Mouse (Mus musculus) heart, adult 2 months (tissue): ENCODE measurements around the gene Thumpd3. TPM values are rescaled to one million over a fixed set of nuclear protein-coding genes. Genes with fewer than 3 reads are reported as not detected.

ENCODE experiments used
- DNase-seq, 2 experiments: peaks; one replicate each; pipeline ENCODE4 v3.0.0; 2021
- H3K27ac ChIP-seq: fragments of 200-600 bp; 2 replicates; pipeline ENCODE4 v1.8.1; 2022
- H3K27me3 ChIP-seq: fragments of 200-500 bp; 2 replicates; pipeline ENCODE4 v1.6.1; 2012; ENCODE audit warnings: mild to moderate bottlenecking, low read length, inconsistent platforms, mixed read lengths; ENCODE audit not compliant: control insufficient read depth, insufficient read depth
- H3K36me3 ChIP-seq: fragments of 200-500 bp; 2 replicates; pipeline ENCODE4 v1.6.1; 2012; ENCODE audit warnings: low read length, inconsistent platforms; ENCODE audit not compliant: control insufficient read depth, insufficient read depth
- H3K4me1 ChIP-seq: fragments of 200-500 bp; 2 replicates; pipeline ENCODE4 v1.6.1; 2011; ENCODE audit warnings: low read length; ENCODE audit not compliant: control insufficient read depth, insufficient read depth
- H3K4me3 ChIP-seq: fragments of 200-600 bp; 2 replicates; pipeline ENCODE4 v1.8.1; 2022
- H3K79me2 ChIP-seq: fragments of 200-500 bp; replicated peaks from 2 replicates; pipeline ENCODE4 v1.6.1; 2012; ENCODE audit warnings: mild to moderate bottlenecking, inconsistent platforms, low read length, moderate library complexity, mixed read lengths; ENCODE audit not compliant: control insufficient read depth, insufficient read depth
- H3K9ac ChIP-seq: fragments of 200-500 bp; 2 replicates; pipeline ENCODE4 v1.6.1; 2012; ENCODE audit warnings: low read depth, mild to moderate bottlenecking, control low read depth, inconsistent platforms, low read length, mixed read lengths
- CTCF ChIP-seq: fragments of 200-600 bp; IDR thresholded peaks from 2 replicates; pipeline ENCODE4 v1.8.1; 2022; ENCODE audit warnings: antibody characterized with exemption, mild to moderate bottlenecking, moderate library complexity
- EP300 ChIP-seq: fragments of 200-500 bp; IDR thresholded peaks from 2 replicates; pipeline ENCODE4 v1.6.1; 2011; ENCODE audit warnings: low read depth, low read length, control low read depth; ENCODE audit not compliant: insufficient read depth
- POLR2A ChIP-seq: fragments of 200-500 bp; IDR thresholded peaks from 2 replicates; pipeline ENCODE4 v1.6.1; 2011; ENCODE audit warnings: mild to moderate bottlenecking, low read depth, low read length, control low read depth; ENCODE audit not compliant: insufficient read depth
- WGBS: fragments of 180-500 bp; shearing (Covaris S2); methylation state at CpG from one replicate; pipeline ENCODE4 v1.1.7; 2018; 5-methylcytosine and 5-hydroxymethylcytosine counted together
- intact Hi-C: fragments of 180-260 bp; cut with DNase I; formaldehyde crosslinking; loops from one replicate; pipeline ENCODE4 v1.15.1; 2025
- polyA plus RNA-seq: library from polyadenylated mRNA; depleted of rRNA; stranded (reverse); fragments of >200 nt; gene quantifications from 2 replicates; pipeline ENCODE4 v1.2.3, GENCODE M21; 2012
- total RNA-seq, 2 experiments: library from RNA; stranded (reverse); gene quantifications; 2 replicates each; pipeline ENCODE4 v1.2.3; 2021

Thumpd3 gene
- total and polyA plus RNA-seq, 3 experiments = 5.0 to 19.9 (median 17.5) TPM

- 29% methylated on average over 8 of the region's 8 CpGs for WGBS
- Histone ChIP-seq H3K4me3 (no peak overlapping the region), H3K27ac (no peak overlapping the region), H3K4me1 (no peaks in the 10 kb centered on the region), H3K27me3 (no peaks in the 10 kb centered on the region), H3K79me2 (no peaks in the 10 kb centered on the region), H3K36me3 (no peaks in the 10 kb centered on the region), H3K9ac (no peak overlapping the region)
- no peak for DNase-seq
- TF ChIP-seq CTCF (no peak), EP300 (no peak), POLR2A (no peak)
- intact Hi-C loops = no loop called here
Measured at GRCm38 (mm10) chr6:113024866-113025265, 21.2 kb upstream of the Thumpd3 start.

DNA sequence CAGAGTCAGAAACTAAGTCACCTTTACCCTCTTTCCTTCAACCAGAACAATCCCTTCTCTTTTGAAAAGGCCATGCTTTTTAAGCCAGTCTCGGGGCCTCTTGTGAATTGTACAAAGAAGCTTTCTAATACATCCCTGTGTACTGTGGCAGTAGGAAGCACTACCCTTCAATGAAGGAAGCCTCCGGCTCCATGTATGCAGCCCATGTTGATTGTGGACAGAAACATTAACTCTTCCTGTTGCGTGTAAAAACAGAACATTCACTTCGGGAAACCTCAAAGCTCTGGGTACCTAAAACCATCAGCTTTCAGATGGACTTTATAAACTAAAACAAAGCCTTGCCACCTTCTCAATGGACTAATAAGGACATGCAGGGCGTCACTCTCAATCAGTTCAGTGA, 20.3 kb upstream of the Thumpd3 start:
- intact Hi-C loops = no loop called here
- WGBS = 83% methylated on average over 5 of the region's 5 CpGs
- no peak for DNase-seq
- Histone ChIP-seq H3K4me1 (no peaks in the 10 kb centered on the region), H3K9ac (no peak overlapping the region), H3K4me3 (no peak overlapping the region), H3K27ac (no peak overlapping the region), H3K36me3 (no peaks in the 10 kb centered on the region), H3K27me3 (no peaks in the 10 kb centered on the region), H3K79me2 (no peaks in the 10 kb centered on the region)
- TF ChIP-seq POLR2A (no peak), CTCF (no peak)

DNA sequence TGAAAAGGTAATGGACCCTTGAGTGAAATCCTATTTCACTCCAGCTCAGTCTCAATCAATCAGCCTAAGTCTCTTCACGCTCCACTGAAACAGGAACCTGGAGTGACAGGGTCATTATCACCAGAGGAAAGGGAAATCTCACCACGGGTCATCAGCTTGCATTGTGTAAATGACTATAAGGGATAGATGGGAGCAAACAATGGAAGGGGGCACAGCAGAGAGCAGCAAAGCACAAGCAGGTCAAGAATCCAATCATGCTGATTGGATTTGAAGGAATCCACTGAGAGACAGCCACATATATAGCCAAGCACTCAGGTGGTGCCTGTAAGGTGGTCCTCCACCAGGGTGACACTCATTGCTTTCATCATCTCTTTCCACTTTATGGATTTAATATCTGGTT, 18.6 kb upstream of the Thumpd3 start:
- intact Hi-C loops = no loop called here
- no peak overlapping the region for H3K27ac ChIP-seq

DNA sequence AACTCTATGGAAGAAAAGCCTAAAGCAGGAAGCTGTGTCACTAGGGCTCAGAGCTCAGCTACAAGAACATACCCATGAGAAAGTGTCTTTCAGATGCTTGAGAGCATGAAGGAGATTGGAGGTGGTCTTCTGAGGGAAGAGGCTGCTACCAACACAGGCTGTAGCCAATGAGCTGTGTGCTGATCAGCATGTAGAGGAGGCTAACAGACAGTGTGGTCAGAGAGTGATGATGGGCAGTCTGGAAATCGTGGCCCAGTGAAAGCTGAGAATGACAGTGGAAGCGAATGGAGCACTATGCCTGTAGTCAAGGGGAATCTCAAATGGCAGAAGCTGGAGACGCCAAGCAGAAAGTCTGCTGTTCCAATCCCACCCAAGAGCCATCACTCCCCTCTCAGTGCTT, 17.0 kb upstream of the Thumpd3 start:
- H3K4me3 ChIP-seq = no peak overlapping the region
- intact Hi-C loops = no loop called here
- 61% methylated on average over 3 of the region's 3 CpGs for WGBS

More for the DNA sequence above, 18.6 kb upstream of the Thumpd3 start:
- Histone ChIP-seq H3K27me3 (no peaks in the 10 kb centered on the region), H3K9ac (no peak overlapping the region), H3K4me1 (no peaks in the 10 kb centered on the region), H3K4me3 (no peak overlapping the region), H3K79me2 (no peaks in the 10 kb centered on the region), H3K36me3 (no peaks in the 10 kb centered on the region)
- WGBS = 31% methylated on average over 2 of the region's 2 CpGs
- no peak for TF ChIP-seq EP300
- no peak for TF ChIP-seq POLR2A
- no peak for TF ChIP-seq CTCF
- no peak for DNase-seq

GRCm38 (mm10) chr6:113030553-113030952, 15.5 kb upstream of the Thumpd3 start:
- Histone ChIP-seq H3K36me3 (no peaks in the 10 kb centered on the region), H3K79me2 (no peaks in the 10 kb centered on the region), H3K4me3 (no peak overlapping the region), H3K27ac (no peak overlapping the region), H3K4me1 (no peaks in the 10 kb centered on the region), H3K9ac (no peak overlapping the region), H3K27me3 (no peaks in the 10 kb centered on the region)
- 63% methylated on average over 3 of the region's 3 CpGs for WGBS
- DNase-seq = no peak
- TF ChIP-seq CTCF = no peak
- TF ChIP-seq EP300 = no peak
- TF ChIP-seq POLR2A = no peak
- intact Hi-C loops = no loop called here

More for the DNA sequence above, 17.0 kb upstream of the Thumpd3 start:
- no peak for DNase-seq
- Histone ChIP-seq H3K79me2 (no peaks in the 10 kb centered on the region), H3K27ac (no peak overlapping the region), H3K4me1 (no peaks in the 10 kb centered on the region), H3K27me3 (no peaks in the 10 kb centered on the region), H3K9ac (no peak overlapping the region), H3K36me3 (no peaks in the 10 kb centered on the region)
- TF ChIP-seq POLR2A (no peak), EP300 (no peak), CTCF (no peak)

- intact Hi-C loops = no loop called here
Measured at GRCm38 (mm10) chr6:113030970-113031660, 14.9 kb upstream of the Thumpd3 start.

More at GRCm38 (mm10) chr6:113030970-113031660, 14.9 kb upstream of the Thumpd3 start:
- Histone ChIP-seq H3K9ac (no peak overlapping the region), H3K36me3 (no peaks in the 10 kb centered on the region), H3K4me3 (no peak overlapping the region), H3K27me3 (no peaks in the 10 kb centered on the region), H3K4me1 (no peaks in the 10 kb centered on the region), H3K79me2 (no peaks in the 10 kb centered on the region), H3K27ac (no peak overlapping the region)
- TF ChIP-seq CTCF = no peak
- TF ChIP-seq EP300 = no peak
- no peak for TF ChIP-seq POLR2A
- 70% methylated on average over 10 of the region's 10 CpGs for WGBS
- DNase-seq = no peak
